Mouse (Mus musculus): Measurements from ENCODE around the gene Ethe1. TPM values are rescaled to one million over a fixed set of nuclear protein-coding genes. Genes with fewer than 3 reads are reported as not detected.

Ethe1 gene
- polyA plus RNA-seq, 1 experiment from 2014 or later: 24.1 TPM

- H3K9me3 ChIP-seq (replicated peaks): no peaks in the 10 kb centered on the region; the same call in 1 of the 2 replicates
- no peak for DNase-seq (ENCODE audit: low spot score)
- peaks cover 91% of the 10 kb centered on the region for H3K36me3 ChIP-seq
- H3K4me3 ChIP-seq: no peak overlapping the region
- WGBS: 95% methylated on average over 4 of the region's 4 CpGs
- no peaks in the 10 kb centered on the region for H3K4me1 ChIP-seq
- no peaks in the 10 kb centered on the region for H3K27me3 ChIP-seq (ENCODE audit: low read depth, poor library complexity, severe bottlenecking)
- H3K27ac ChIP-seq (replicated peaks): no peak overlapping the region
Observed at GRCm38 (mm10) chr7:24561450-24561849, 25.9 kb upstream of the Ethe1 start.

DNA sequence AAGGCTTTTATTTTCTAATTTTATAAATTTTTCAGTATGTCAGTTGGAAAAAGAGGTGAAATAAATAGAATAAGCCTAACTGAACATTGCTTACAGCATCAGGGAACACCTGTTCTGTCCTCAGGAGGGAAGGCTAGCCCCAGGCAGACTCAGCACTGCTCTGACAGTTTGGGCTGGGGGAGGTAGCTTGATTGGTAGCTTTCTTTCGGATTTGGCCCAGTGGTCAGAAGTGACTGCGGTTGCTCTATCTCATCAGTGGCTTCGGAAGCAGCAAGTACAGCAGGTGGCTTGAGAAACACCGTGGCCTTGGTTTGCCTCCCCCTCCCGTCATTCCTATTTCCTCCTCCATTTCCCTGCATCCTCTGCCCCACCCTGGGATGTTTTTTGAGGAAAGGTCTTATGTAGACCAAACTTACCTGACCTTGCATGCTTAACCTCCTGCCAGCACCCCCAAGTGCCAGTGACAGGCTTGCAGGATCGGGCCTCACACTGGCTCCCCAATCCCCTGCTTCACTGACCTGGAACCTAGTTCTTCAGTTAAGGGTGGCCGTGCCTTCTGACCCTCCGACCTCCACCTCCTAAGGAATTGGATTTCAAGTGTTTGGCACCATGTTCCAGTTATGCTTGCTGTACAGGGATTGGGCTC is 24.0 kb upstream of the Ethe1 start:
- Histone ChIP-seq H3K27me3 (ENCODE audit: low read depth, poor library complexity, severe bottlenecking) (no peaks in the 10 kb centered on the region), H3K9me3 (replicated peaks) (no peaks in the 10 kb centered on the region), H3K4me1 (no peaks in the 10 kb centered on the region), H3K4me3 (no peak overlapping the region), H3K27ac (replicated peaks) (no peak overlapping the region), H3K36me3 (peaks cover 98% of the 10 kb centered on the region)
- WGBS: 94% methylated on average over 8 of the region's 8 CpGs
- no peak for DNase-seq (ENCODE audit: low spot score)

GRCm38 (mm10) chr7:24563837-24564206 is 23.5 kb upstream of the Ethe1 start:
- 89% methylated on average over 4 of the region's 4 CpGs for WGBS
- H3K27me3 ChIP-seq (ENCODE audit: low read depth, poor library complexity, severe bottlenecking): no peaks in the 10 kb centered on the region
- no peak overlapping the region for H3K4me3 ChIP-seq
- H3K27ac ChIP-seq (replicated peaks): no peak overlapping the region
- peaks cover 98% of the 10 kb centered on the region for H3K36me3 ChIP-seq
- H3K9me3 ChIP-seq (replicated peaks): no peaks in the 10 kb centered on the region
- no peak for DNase-seq (ENCODE audit: low spot score)
- no peaks in the 10 kb centered on the region for H3K4me1 ChIP-seq

GRCm38 (mm10) chr7:24564607-24565265 is 22.6 kb upstream of the Ethe1 start:
- no peaks in the 10 kb centered on the region for H3K9me3 ChIP-seq (replicated peaks)
- peak; percentile 71 for DNase-seq (ENCODE audit: low spot score)
- H3K4me3 ChIP-seq: no peak overlapping the region
- no peak overlapping the region for H3K27ac ChIP-seq (replicated peaks)
- peaks cover 97% of the 10 kb centered on the region for H3K36me3 ChIP-seq
- 65% methylated on average over 6 of the region's 6 CpGs for WGBS
- H3K4me1 ChIP-seq: no peaks in the 10 kb centered on the region
- H3K27me3 ChIP-seq (ENCODE audit: low read depth, poor library complexity, severe bottlenecking): no peaks in the 10 kb centered on the region

GRCm38 (mm10) chr7:24565627-24566026 is 21.7 kb upstream of the Ethe1 start:
- Histone ChIP-seq H3K36me3 (peaks cover 97% of the 10 kb centered on the region), H3K4me1 (no peaks in the 10 kb centered on the region), H3K9me3 (replicated peaks) (no peaks in the 10 kb centered on the region), H3K27ac (replicated peaks) (no peak overlapping the region), H3K27me3 (ENCODE audit: low read depth, poor library complexity, severe bottlenecking) (no peaks in the 10 kb centered on the region), H3K4me3 (no peak overlapping the region)
- WGBS: 94% methylated on average over 11 of the region's 11 CpGs
- DNase-seq (ENCODE audit: low spot score): no peak

- peaks cover 97% of the 10 kb centered on the region for H3K36me3 ChIP-seq
Observed at GRCm38 (mm10) chr7:24566206-24566605, 21.1 kb upstream of the Ethe1 start.

GRCm38 (mm10) chr7:24568512-24568911 is 18.8 kb upstream of the Ethe1 start:
- no peaks in the 10 kb centered on the region for H3K4me1 ChIP-seq
- no peak for DNase-seq (ENCODE audit: low spot score)
- 87% methylated on average over 4 of the region's 4 CpGs for WGBS
- no peak overlapping the region for H3K27ac ChIP-seq (replicated peaks)
- H3K27me3 ChIP-seq (ENCODE audit: low read depth, poor library complexity, severe bottlenecking): no peaks in the 10 kb centered on the region
- H3K4me3 ChIP-seq: no peak overlapping the region
- H3K9me3 ChIP-seq (replicated peaks): no peaks in the 10 kb centered on the region
- peaks cover 97% of the 10 kb centered on the region for H3K36me3 ChIP-seq

More at GRCm38 (mm10) chr7:24566206-24566605, 21.1 kb upstream of the Ethe1 start:
- Histone ChIP-seq H3K4me1 (no peaks in the 10 kb centered on the region), H3K27me3 (ENCODE audit: low read depth, poor library complexity, severe bottlenecking) (no peaks in the 10 kb centered on the region), H3K4me3 (no peak overlapping the region), H3K27ac (replicated peaks) (no peak overlapping the region), H3K9me3 (replicated peaks) (no peaks in the 10 kb centered on the region)
- 94% methylated on average over 9 of the region's 9 CpGs for WGBS
- no peak for DNase-seq (ENCODE audit: low spot score)

DNA sequence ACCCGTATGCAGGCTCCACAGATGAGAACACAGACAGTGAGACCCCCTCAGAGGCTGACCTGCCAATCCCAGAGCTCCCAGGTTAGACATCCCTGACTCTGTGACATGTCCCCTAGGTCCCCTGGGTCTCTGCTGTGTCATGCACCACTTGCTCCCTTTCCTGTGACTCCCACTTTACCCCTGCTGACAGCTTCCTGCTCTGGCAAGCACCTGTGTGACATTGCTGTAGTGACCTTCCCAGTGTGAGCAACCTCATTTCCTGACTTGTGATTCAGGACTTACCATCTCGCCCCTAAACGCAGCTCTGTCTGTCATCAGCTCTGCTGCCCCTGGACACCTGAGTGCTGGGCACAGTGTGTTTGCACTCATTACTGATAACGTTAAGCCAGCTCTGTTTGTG is 16.3 kb upstream of the Ethe1 start:
- Histone ChIP-seq H3K27me3 (ENCODE audit: low read depth, poor library complexity, severe bottlenecking) (no peaks in the 10 kb centered on the region), H3K27ac (replicated peaks) (no peak overlapping the region), H3K9me3 (replicated peaks) (no peaks in the 10 kb centered on the region), H3K4me1 (no peaks in the 10 kb centered on the region), H3K4me3 (no peak overlapping the region), H3K36me3 (peaks cover 74% of the 10 kb centered on the region)
- 92% methylated on average over 4 of the region's 4 CpGs for WGBS
- no peak for DNase-seq (ENCODE audit: low spot score)

- no peak overlapping the region for H3K4me3 ChIP-seq
- H3K4me1 ChIP-seq: no peaks in the 10 kb centered on the region
- no peaks in the 10 kb centered on the region for H3K27me3 ChIP-seq (ENCODE audit: low read depth, poor library complexity, severe bottlenecking)
- 60% methylated on average over 5 of the region's 5 CpGs for WGBS
- DNase-seq (ENCODE audit: low spot score): no peak
- H3K36me3 ChIP-seq: peaks cover 61% of the 10 kb centered on the region
- H3K27ac ChIP-seq (replicated peaks): no peak overlapping the region
- no peaks in the 10 kb centered on the region for H3K9me3 ChIP-seq (replicated peaks)
Observed at GRCm38 (mm10) chr7:24572455-24572854, 14.9 kb upstream of the Ethe1 start.

DNA sequence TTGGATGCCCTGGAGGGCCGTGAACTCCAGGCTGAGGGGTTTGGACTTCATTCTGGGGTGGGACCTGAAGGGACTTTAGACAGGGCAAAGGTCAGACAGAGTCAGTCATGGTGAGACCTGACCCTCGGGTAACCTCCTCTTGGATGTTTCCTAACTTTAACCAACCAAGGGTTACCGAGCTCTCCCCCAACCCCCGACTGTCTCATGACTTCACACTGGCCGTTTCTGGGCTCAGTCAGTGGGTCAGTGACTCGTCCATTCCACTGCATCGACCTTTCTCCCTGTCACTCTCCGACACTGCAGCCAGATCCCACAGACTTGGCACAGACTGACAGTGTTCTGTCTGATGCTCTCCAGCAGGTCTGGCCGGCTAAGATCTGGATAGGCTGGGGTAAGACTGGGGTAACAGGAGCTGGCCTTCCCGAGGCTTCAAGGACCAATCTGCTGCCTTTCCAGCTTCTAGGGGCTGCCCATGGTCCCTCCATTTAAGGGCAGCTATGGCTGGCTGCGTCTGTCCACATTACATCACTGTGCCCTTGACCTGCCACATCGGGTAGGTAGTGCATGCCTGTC is 13.0 kb upstream of the Ethe1 start:
- H3K9me3 ChIP-seq (replicated peaks): no peaks in the 10 kb centered on the region
- H3K27ac ChIP-seq (replicated peaks): no peak overlapping the region
- 70% methylated on average over 12 of the region's 12 CpGs for WGBS
- H3K27me3 ChIP-seq (ENCODE audit: low read depth, poor library complexity, severe bottlenecking): no peaks in the 10 kb centered on the region
- peaks cover 42% of the 10 kb centered on the region for H3K36me3 ChIP-seq
- no peak for DNase-seq (ENCODE audit: low spot score)
- H3K4me1 ChIP-seq: no peaks in the 10 kb centered on the region
- H3K4me3 ChIP-seq: no peak overlapping the region

GRCm38 (mm10) chr7:24577811-24578210 is 9.5 kb upstream of the Ethe1 start:
- no peaks in the 10 kb centered on the region for H3K9me3 ChIP-seq (replicated peaks)
- no peak overlapping the region for H3K4me3 ChIP-seq
- H3K36me3 ChIP-seq: peaks cover 8% of the 10 kb centered on the region
- H3K27ac ChIP-seq (replicated peaks): no peak overlapping the region
- H3K4me1 ChIP-seq: no peaks in the 10 kb centered on the region
- 92% methylated on average over 10 of the region's 10 CpGs for WGBS
- DNase-seq (ENCODE audit: low spot score): no peak
- no peaks in the 10 kb centered on the region for H3K27me3 ChIP-seq (ENCODE audit: low read depth, poor library complexity, severe bottlenecking)

DNA sequence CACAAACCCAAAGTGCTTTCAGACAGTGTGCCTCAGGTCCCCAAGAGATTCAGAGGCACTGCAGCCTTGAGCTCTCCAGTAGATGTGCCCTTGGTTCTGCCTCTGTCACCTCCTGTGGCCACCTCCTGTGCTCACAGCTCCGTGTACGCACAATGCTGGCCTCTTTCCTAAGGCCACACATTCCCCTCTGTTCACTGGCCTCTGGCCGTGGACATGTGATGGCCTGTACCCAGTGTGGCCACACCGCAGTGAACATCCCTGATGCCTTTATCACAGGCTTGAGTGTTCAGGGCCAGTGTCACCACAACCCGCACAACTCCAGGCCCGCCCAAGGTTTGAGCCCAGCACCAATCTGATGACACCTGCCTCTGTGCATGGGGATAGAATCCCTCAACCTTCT is 2.5 kb upstream of the Ethe1 start:
- no peak for DNase-seq (ENCODE audit: low spot score)
- Histone ChIP-seq H3K4me3 (no peak overlapping the region), H3K27me3 (ENCODE audit: low read depth, poor library complexity, severe bottlenecking) (peaks cover 45% of the 10 kb centered on the region), H3K9me3 (replicated peaks) (peaks cover 11% of the 10 kb centered on the region), H3K4me1 (peaks cover 20% of the 10 kb centered on the region), H3K36me3 (no peaks in the 10 kb centered on the region), H3K27ac (replicated peaks) (no peak overlapping the region)
- WGBS: 84% methylated on average over 6 of the region's 6 CpGs

- Histone ChIP-seq H3K36me3 (no peaks in the 10 kb centered on the region), H3K4me3 (peak overlapping the region; percentile 4; the same call in 1 of the 2 replicates), H3K4me1 (peaks cover 20% of the 10 kb centered on the region), H3K27ac (replicated peaks) (no peak overlapping the region), H3K27me3 (ENCODE audit: low read depth, poor library complexity, severe bottlenecking) (peaks cover 45% of the 10 kb centered on the region), H3K9me3 (replicated peaks) (peaks cover 11% of the 10 kb centered on the region)
- DNase-seq (ENCODE audit: low spot score): no peak
- 36% methylated on average over 16 of the region's 16 CpGs for WGBS
Observed at GRCm38 (mm10) chr7:24585995-24586394, 1.3 kb upstream of the Ethe1 start.

All from midbrain, embryonic 10.5 days (tissue).